Mouse (Mus musculus) hindlimb bud, embryonic 11.5 days (tissue): ENCODE data around the gene AC161166.1.
"Not testable (repeated sequence)": the region's sequence is repeated elsewhere in the genome, so short reads cannot be mapped to it uniquely, and the experiment has no call there.

Source experiments
- DNase-seq: peaks from one replicate; pipeline ENCODE4 v3.0.0-alpha.2; 2012; ENCODE audit warnings: low read depth, low spot score; ENCODE audit errors: extremely low spot score

The AC161166.1 gene

DNA sequence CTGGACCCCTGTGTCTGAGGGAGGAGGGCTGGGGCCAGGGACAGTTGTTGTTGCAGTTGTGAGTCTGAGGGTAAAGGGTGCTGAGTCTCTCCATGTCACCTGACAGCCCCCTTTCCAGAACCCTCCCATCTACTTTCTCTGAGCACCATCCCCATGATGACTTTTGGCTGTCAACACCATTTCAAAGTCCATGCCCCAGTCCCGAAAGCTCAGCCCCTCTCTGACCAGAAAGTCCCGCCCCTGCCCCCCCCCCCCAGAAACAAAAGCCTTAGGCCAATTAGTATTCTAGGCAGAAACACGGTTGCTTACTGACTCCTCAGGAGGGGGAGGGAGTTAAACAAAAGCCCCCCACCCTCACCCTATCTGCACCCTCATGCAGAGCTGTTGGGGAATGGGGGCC lies 24.9 kb downstream of the AC161166.1 start:
- no peak for DNase-seq

DNA sequence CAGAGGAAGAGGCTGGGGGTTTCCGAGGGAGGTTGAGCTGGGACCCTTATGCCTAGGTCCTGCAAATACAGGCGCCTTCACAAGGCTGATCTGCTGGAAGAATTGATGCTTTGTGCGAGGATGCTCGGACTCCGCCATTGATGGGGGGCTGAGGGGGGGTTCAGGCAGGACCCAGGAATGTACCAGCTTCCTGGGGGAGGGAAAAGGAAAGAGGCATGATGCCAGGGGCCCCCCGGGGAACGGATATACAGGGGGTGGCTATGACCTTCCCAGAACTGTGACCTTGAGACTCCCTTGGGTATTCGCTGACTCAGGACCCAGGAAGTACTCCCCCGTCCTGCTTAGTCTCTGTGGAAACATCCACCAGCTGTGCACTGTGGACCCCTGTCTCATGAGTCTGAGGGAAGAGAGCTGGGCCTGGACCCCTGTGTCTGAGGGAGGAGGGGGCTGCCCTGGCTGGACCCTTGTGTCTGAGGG lies 25.6 kb downstream of the AC161166.1 start:
- DNase-seq: no peak

GRCm38 (mm10) chr7:24485481-24485880 lies 26.8 kb downstream of the AC161166.1 start:
- no peak for DNase-seq

GRCm38 (mm10) chr7:24483291-24483690 lies 29.0 kb downstream of the AC161166.1 start:
- DNase-seq: not testable (repeated sequence)

- no peak for DNase-seq
Measured at GRCm38 (mm10) chr7:24482208-24483020, 29.8 kb downstream of the AC161166.1 start.

GRCm38 (mm10) chr7:24481474-24482207 lies 30.6 kb downstream of the AC161166.1 start, which contains the start of gene Cadm4:
Cadm4 (plus strand) TSS chr7:24482023.
- DNase-seq: no peak

DNA sequence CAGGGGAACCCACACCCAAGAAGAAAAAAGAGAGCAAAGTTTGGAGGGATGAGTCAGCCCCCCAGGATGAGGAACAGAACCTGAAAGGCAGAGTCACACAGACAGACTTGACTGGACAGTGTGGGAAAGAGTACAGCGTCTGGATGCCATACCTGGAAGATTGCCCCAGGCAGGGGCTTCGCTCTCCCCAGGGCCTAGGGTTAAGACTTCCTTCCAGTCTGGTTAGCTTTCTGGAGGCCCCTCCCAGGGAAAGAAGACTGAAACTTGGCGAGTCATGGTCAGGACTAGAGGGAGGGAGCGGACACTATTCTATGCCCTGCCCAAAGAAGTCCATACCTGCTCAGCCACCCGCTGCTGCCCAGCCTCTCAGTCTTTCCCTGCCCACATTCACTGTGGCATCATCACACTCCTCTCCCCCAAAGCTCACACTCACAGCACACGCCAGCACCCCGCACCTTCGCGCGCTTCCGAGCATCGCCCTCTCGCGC lies 31.2 kb downstream of the AC161166.1 start:
- DNase-seq: no peak

GRCm38 (mm10) chr7:24480121-24480941 lies 31.9 kb downstream of the AC161166.1 start:
- no peak for DNase-seq

- DNase-seq: no peak
Measured at GRCm38 (mm10) chr7:24479685-24480084, 32.6 kb downstream of the AC161166.1 start.

DNA sequence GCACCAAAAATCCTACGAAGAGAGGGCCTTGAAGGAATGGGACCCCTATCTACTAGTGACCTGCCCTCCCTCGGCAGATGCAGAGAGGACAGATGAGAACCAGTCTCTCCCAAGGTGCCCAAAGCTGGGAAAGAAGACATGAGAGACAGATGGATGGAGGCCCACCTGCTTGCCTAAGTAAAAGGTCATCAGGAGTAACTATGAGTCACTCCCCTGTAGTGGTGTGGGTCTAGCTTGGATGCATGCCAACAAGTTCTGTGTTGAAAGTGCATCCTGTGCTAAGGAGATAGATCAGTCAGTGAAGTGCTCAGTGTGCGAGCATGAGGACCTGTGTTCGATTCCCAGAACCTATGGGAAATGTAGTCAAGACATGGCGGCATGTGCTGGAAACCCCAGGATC lies 33.3 kb downstream of the AC161166.1 start:
- DNase-seq: no peak

DNA sequence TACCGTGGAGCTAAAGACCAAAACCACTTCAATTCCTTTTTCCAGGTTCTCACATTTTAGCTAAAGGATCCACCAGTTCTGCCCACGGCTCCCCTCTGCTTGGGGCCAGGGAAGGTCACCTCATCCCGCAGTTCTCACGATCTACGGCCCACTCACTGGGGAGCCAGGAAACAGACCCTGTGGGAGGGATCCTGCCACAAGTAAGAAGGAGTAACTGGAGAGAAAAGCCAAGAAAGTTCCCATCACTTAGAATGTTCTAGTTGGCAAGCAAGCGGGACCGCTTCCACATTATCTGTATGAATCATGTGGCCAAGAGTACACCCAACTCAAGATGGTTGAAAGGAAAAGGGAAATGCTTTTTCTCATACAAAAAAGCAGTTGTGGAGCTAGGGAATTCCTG lies 35.4 kb downstream of the AC161166.1 start:
- no peak for DNase-seq

GRCm38 (mm10) chr7:24476338-24476737 lies 35.9 kb downstream of the AC161166.1 start:
- DNase-seq: no peak

DNA sequence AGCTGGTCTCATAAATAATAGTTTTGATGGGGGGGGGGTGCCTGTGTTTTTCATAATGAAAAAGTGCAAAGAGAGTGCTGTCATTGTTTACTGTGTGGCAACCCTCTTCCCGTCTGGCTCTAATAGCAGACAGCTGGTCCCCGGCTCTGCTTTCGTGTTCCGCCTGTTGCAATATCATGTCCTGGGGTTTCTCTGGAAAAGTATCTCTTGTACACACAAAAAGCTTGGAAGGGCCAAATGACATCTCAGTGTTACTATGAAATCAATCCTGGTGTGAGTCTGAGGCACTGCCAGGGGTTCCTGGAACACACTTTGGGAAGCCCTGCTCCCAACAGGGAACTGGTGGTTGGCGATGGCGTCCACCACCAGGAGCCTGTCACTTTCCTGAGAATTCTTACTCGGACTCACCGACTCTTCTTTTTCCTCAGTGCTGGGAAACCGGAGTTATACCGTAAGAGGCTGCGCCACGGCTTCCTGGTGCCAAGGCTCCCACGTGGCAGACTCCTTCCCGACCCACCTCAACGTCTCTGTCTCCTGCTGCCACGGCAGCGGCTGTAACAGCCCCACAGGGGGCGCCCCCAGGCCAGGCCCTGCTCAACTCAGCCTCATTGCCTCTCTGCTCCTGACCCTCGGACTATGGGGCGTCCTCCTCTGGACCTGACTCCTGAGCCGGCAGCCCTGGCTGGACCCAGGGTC lies 37.3 kb downstream of the AC161166.1 start:
- no peak for DNase-seq

GRCm38 (mm10) chr7:24473913-24474529 lies 38.2 kb downstream of the AC161166.1 start:
- no peak for DNase-seq

DNA sequence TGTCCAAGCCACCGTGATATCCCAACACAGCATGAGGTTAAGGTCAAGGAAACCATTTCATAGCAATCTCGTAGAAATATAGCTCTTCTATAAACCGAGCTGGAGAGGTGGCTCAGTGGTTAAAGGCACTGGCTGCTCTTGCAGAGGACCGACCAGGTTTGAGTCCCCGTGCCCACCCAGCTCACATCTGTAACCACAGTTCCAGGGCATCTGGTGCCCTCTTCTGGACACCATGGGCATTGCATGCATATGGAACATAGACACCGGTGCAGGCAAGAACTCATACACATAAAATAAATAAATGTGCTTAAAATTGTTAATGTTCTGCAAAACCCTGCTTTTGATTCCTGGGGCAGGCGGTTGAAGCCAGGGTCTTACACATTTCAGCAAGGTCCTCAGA lies 39.3 kb downstream of the AC161166.1 start:
- DNase-seq: no peak

DNA sequence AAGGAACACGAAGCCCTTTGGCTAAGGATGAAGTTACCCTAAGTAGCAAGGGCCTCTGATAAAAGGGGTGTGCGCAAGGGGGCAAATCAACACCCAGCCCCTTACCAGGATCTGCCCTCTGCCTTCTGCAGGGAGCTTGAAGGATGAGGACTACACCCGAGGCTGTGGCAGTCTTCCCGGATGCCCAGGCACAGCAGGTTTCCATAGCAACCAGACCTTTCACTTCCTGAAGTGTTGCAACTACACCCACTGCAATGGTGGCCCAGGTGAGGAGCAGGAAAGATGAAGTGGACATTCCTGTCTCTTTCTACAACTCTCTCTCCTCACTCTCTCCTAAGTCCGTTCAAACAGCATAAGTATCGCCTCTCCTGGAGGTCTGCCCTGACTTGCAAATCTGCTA lies 39.8 kb downstream of the AC161166.1 start:
- DNase-seq: no peak

GRCm38 (mm10) chr7:24470356-24470755 lies 41.9 kb downstream of the AC161166.1 start:
- no peak for DNase-seq

- no peak for DNase-seq
Measured at GRCm38 (mm10) chr7:24469126-24469525, 43.1 kb downstream of the AC161166.1 start.

GRCm38 (mm10) chr7:24467886-24468285 lies 44.4 kb downstream of the AC161166.1 start:
- DNase-seq: no peak

- no peak for DNase-seq
Measured at GRCm38 (mm10) chr7:24466835-24467234, 45.4 kb downstream of the AC161166.1 start.
